Mouse (Mus musculus) liver, embryonic 14.5 days (tissue): Measurements from ENCODE around the gene Ttc29. TPM values are rescaled to one million over a fixed set of nuclear protein-coding genes. Genes with fewer than 3 reads are reported as not detected.

ENCODE experiments used
- ATAC-seq: fragments of 200-750 bp; cut with Nextera tagmentation; 2 replicates; pipeline ENCODE4 v1.8.0; 2017; ENCODE audit warnings: moderate number of reproducible peaks, mild to moderate bottlenecking, moderate library complexity; ENCODE audit not compliant: insufficient read depth
- DNase-seq, 3 experiments: peaks; one replicate each; pipeline ENCODE4 v3.0.0-alpha.2; 2012 to 2013; ENCODE audit warnings: low read depth in 3 of 3, low spot score in 3 of 3
- H3K27ac ChIP-seq: fragments of 300-500 bp; sonication (generic); 2 replicates; pipeline ENCODE4 v1.5.1; 2014; ENCODE audit warnings: moderate library complexity, mild to moderate bottlenecking, control low read depth, inconsistent platforms
- H3K27me3 ChIP-seq: fragments of 300-500 bp; sonication (generic); 2 replicates; pipeline ENCODE4 v1.6.1; 2014; ENCODE audit warnings: mild to moderate bottlenecking, low read length, moderate library complexity; ENCODE audit not compliant: control insufficient read depth, insufficient read depth
- H3K36me3 ChIP-seq: fragments of 300-500 bp; sonication (generic); replicated peaks from 2 replicates; pipeline ENCODE4 v1.6.1; 2014; ENCODE audit warnings: low read depth; ENCODE audit not compliant: control insufficient read depth, insufficient read depth
- H3K4me1 ChIP-seq, 2 experiments: fragments of 200-500 bp in 1 of 2; fragments of 300-500 bp in 1 of 2; sonication (generic) in 1 of 2; replicated peaks; 2 replicates each; pipeline ENCODE4 v1.6.1; 2012 to 2014; ENCODE audit warnings: antibody characterized with exemption in 1 of 2, inconsistent platforms in 1 of 2, low read length in 1 of 2; ENCODE audit not compliant: control insufficient read depth in 2 of 2, insufficient read depth in 2 of 2
- H3K4me2 ChIP-seq: fragments of 300-500 bp; sonication (generic); 2 replicates; pipeline ENCODE4 v1.6.1; 2014; ENCODE audit warnings: low read depth, mild to moderate bottlenecking, control low read depth, moderate library complexity
- H3K4me3 ChIP-seq, 2 experiments: fragments of 200-500 bp in 1 of 2; fragments of 300-500 bp in 1 of 2; sonication (generic) in 1 of 2; 2 replicates each; pipeline ENCODE4 v1.5.1; 2012 to 2014; ENCODE audit warnings: low read depth in 2 of 2, low read length in 2 of 2, mild to moderate bottlenecking in 2 of 2, control low read depth in 1 of 2, inconsistent platforms in 1 of 2, moderate library complexity in 1 of 2; ENCODE audit not compliant: insufficient read depth in 1 of 2
- H3K9ac ChIP-seq: fragments of 300-500 bp; sonication (generic); replicated peaks from 2 replicates; pipeline ENCODE4 v1.6.1; 2014; ENCODE audit warnings: mild to moderate bottlenecking, control low read depth, moderate library complexity
- H3K9me3 ChIP-seq: fragments of 300-500 bp; sonication (generic); 2 replicates; pipeline ENCODE4 v1.6.1; 2016; ENCODE audit warnings: low read length, mixed read lengths; ENCODE audit not compliant: control insufficient read depth
- CTCF ChIP-seq: IDR thresholded peaks from 2 replicates; pipeline ENCODE4 v1.5.1; 2016; ENCODE audit warnings: antibody characterized with exemption, low read depth, control low read depth
- EP300 ChIP-seq: IDR thresholded peaks from 2 replicates; pipeline ENCODE4 v1.6.1; 2016; ENCODE audit warnings: antibody characterized with exemption, low read depth
- WGBS: fragments of 180-500 bp; shearing (Covaris S2); extraction: QIAGEN DNeasy Blood & Tissue Kit; methylation state at CpG from one replicate; pipeline ENCODE4 v1.1.7; 2014; ENCODE audit not compliant: insufficient replicate concordance; 5-methylcytosine and 5-hydroxymethylcytosine counted together
- polyA plus RNA-seq, 2 experiments: library from polyadenylated mRNA; depleted of rRNA in 1 of 2; stranded (reverse) in 1 of 2; unstranded in 1 of 2; fragments of >200 nt; fragmentation: Nextera tagmentation in 1 of 2; extraction: Ambion mirVana in 1 of 2; gene quantifications; 2 replicates each; pipeline versions ENCODE4 v1.2.1 to v1.2.3; 2012 to 2014

Ttc29 gene
- polyA plus RNA-seq, 2 experiments, result not detected

GRCm38 (mm10) chr8:78353902-78354301, 140.8 kb downstream of the Ttc29 start:
- WGBS, result 70% methylated on average over 5 of the region's 5 CpGs
- no peaks in the 10 kb centered on the region for H3K4me1 ChIP-seq
- H3K9ac ChIP-seq, result no peak overlapping the region
- H3K4me2 ChIP-seq, result no peak overlapping the region
- no peak overlapping the region for H3K27ac ChIP-seq
- no peaks in the 10 kb centered on the region for H3K36me3 ChIP-seq
- TF ChIP-seq EP300 (no peak), CTCF (no peak)
- DNase-seq, result no peak
- no peak for ATAC-seq
- H3K27me3 ChIP-seq, result no peaks in the 10 kb centered on the region
- no peak overlapping the region for H3K4me3 ChIP-seq
- no peaks in the 10 kb centered on the region for H3K9me3 ChIP-seq

DNA sequence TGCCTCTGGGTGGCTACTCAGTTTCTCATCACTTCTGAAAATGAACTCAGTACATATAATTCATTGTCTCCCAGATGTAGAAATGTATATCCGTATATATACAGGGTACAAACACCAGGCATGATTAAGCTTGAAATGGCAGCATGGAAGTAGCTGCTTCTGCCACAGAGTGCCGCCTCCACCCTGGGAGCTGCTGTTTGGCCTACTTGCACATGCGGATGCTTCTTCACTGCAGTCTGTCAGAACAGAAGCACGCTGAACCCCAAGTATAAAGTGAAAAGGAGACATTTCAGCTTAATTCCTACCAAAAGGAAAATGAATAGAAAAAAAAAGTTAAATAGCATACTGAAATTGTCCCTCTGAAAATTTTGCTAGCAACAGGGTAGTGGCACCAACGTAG, 141.7 kb downstream of the Ttc29 start:
- Histone ChIP-seq H3K4me1 (no peaks in the 10 kb centered on the region), H3K27ac (no peak overlapping the region), H3K4me2 (no peak overlapping the region), H3K9ac (no peak overlapping the region), H3K27me3 (no peaks in the 10 kb centered on the region), H3K36me3 (no peaks in the 10 kb centered on the region), H3K4me3 (no peak overlapping the region), H3K9me3 (no peaks in the 10 kb centered on the region)
- DNase-seq, result no peak
- TF ChIP-seq EP300 (no peak), CTCF (no peak)
- 54% methylated on average over 5 of the region's 5 CpGs for WGBS
- ATAC-seq, result no peak

- H3K9ac ChIP-seq, result no peak overlapping the region
- no peak overlapping the region for H3K4me2 ChIP-seq
- H3K27me3 ChIP-seq, result no peaks in the 10 kb centered on the region
- no peak for ATAC-seq
- 71% methylated on average over 7 of the region's 7 CpGs for WGBS
- H3K36me3 ChIP-seq, result no peaks in the 10 kb centered on the region
- H3K4me1 ChIP-seq, result no peaks in the 10 kb centered on the region
- H3K4me3 ChIP-seq, result no peak overlapping the region
- DNase-seq, result no peak
- H3K9me3 ChIP-seq, result no peaks in the 10 kb centered on the region
- no peak overlapping the region for H3K27ac ChIP-seq
- TF ChIP-seq CTCF (no peak), EP300 (no peak)
These were observed 177.7 kb downstream of the Ttc29 start for GRCm38 (mm10) chr8:78390756-78391155.

DNA sequence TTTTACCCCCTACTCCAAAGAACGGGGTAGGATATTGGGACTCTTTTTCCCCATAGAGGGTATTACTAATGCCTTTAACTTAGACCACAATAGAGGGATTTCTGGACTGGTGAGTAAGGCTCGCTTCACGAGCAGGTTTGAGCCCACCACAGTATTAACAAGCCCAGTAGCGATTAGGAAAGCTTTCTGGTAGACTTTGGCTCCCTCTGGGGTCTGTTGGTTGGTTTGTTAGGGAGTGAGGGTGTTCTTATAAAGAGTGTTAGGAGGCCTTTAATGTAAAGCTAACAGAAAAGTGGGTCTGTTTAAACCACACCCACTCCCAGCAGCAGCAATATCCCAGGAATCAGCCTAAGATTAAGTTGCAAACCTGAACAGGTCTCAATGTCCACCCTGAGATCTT, 206.2 kb downstream of the Ttc29 start:
- peaks cover 14% of the 10 kb centered on the region for H3K27me3 ChIP-seq
- DNase-seq (no peak), ATAC-seq (no peak)
- H3K36me3 ChIP-seq, result no peaks in the 10 kb centered on the region
- no peak overlapping the region for H3K4me3 ChIP-seq
- 14% methylated on average over 4 of the region's 4 CpGs for WGBS
- no peak overlapping the region for H3K27ac ChIP-seq
- H3K4me2 ChIP-seq, result no peak overlapping the region
- H3K4me1 ChIP-seq, result no peaks in the 10 kb centered on the region
- no peaks in the 10 kb centered on the region for H3K9me3 ChIP-seq
- TF ChIP-seq EP300 (no peak), CTCF (no peak)
- H3K9ac ChIP-seq, result no peak overlapping the region

DNA sequence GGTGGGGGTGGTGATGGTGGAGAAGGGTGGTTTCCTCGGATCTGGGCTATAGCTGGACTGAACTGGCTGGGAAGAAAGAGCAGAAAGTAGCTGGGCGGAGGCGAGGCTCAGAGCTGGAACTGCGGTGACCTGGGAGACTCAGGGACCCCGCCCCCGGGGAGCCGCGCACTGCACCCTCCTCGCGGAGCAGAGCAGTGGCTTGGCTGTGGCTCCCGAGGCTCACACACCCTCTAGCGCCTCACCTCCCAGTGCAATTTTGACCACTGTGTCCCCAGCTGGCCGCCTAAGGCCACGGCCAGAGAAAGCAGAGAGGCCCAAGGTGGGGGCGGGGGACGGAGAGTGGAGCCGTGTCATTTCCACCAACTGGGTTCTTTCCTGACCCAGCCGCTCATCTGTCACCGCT, 207.0 kb downstream of the Ttc29 start:
- Histone ChIP-seq H3K36me3 (no peaks in the 10 kb centered on the region), H3K27ac (no peak overlapping the region), H3K4me2 (0 out of 2 replicates have a peak overlapping the region, but pooled peaks have one; percentile 15), H3K4me3 (no peak overlapping the region), H3K27me3 (peaks cover 14% of the 10 kb centered on the region), H3K9me3 (no peaks in the 10 kb centered on the region), H3K9ac (no peak overlapping the region), H3K4me1 (no peaks in the 10 kb centered on the region)
- DNase-seq (no peak), ATAC-seq (no peak)
- TF ChIP-seq EP300 (no peak), CTCF (no peak)
- WGBS, result 4% methylated on average over 19 of the region's 19 CpGs
